Mouse (Mus musculus): ENCODE results near the gene Fsip1.
"Not testable (repeated sequence)": the region's sequence is repeated elsewhere in the genome, so short reads cannot be mapped to it uniquely, and the experiment has no call there.

The Fsip1 gene

DNA sequence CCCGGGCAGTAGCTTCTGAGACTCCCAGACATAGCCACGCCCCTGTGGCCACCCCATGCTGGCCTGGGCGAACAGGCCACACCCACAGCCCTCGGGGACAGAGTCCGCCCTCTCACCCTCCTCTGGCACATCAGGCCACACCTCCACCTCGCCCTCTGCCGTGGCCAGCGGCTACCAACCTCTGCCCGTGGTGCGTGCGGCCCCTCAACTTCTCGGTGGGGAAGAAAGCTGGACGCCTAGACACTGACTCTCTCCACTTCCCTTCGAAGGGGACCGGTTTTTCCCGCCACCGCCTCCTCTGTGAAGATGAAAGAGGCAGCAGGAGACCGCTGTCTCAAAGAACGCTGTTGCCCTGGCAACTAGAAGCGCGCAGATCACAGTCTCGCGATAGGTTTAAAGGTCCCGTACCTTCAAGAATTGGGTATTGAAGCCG is at the start of gene Fsip1:
TSS of gene Fsip1 (minus strand) at position 346 of the 433 bp plus-strand sequence.
- peak; percentile 74 for DNase-seq

DNA sequence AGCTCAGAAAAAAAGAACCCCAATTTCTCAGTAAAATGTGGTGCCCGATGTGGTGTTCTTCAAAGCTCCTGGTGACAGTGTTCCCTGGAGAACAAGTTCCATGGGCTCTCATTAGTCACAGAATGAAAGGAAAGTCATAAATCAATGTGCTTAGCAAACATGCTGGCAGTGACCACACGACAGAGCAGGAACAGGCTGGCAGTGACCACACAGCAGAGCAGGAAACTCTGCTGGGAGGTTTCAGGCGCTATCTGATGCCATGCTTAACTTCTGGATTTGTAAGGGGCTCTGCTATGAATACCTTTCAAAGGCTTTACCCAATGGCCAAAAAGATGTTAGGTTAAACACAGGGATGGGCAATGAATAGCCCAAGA is 49.7 kb upstream of the Fsip1 start:
- no peak for DNase-seq

DNA sequence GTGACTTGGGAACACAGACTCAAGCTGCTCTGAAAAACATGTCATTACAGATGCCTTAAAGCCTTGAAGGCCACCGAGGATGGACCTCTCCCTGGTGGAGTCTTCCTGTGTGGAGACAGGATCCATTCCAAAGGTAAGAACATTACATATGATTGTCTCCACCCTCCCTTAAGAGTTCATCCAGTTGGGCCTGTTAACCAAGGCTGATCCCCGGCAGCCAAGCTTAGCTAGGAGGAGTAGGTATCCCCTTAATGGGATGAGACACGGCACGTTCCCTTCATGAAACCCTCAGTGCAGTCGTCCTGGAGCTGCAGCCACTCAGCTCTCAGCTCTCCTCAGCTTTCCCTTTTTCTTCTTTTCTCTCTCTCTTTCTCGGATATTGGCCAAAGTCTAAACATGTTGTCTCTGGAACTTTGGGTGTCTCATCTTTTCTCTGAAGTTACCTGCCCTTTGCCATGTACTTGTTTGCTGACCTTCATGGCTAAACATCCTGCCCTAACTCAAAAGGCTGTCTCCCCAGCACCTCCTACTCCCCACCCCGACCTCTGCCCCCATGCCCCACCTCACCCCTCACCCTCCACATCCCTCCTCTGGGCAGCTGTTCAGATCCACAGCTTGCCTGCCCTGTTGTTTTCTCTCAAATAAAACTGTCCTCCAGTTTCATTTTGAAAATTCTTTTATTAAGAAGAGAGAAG is 49.2 kb upstream of the Fsip1 start:
- no peak for DNase-seq

DNA sequence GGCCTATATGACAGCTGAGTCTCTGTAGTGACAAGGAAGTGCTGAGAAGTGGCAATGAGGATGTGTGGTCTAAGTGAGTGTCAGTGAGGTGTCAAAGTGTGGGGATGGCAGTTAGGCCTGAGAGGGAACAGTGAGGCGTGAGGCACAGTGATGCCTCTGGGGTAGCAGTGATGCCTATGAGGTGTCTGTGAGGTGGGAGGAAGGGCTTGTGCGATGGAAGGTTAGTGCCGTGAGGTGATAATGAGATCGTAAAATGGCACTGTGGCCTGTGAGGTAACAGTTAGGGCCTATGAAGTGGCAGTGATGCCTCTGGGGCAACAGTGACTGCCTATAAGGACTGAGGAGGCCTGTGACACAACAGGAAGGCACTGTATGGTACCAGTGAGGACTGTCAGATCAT is 46.7 kb upstream of the Fsip1 start:
- DNase-seq = no peak

DNA sequence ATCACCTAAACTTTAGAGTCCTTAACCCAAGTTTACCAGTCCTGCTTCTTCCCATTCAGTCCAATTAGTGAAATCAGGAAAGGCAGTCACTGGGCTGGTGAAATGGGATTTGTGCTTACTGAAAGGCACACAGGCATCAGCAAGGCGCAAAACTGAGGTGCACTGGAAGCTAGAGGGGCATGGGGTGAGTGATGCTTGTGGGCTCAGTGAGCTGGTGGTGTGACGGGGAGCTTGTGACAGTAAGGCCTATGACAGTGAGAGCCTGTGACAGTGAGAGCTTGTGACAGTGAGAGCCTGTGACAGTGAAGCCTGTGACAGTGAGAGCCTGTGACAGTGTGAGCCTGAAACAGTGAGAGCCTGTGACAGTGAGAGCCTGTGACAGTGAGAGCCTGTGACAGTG is 44.9 kb upstream of the Fsip1 start:
- no peak for DNase-seq

DNA sequence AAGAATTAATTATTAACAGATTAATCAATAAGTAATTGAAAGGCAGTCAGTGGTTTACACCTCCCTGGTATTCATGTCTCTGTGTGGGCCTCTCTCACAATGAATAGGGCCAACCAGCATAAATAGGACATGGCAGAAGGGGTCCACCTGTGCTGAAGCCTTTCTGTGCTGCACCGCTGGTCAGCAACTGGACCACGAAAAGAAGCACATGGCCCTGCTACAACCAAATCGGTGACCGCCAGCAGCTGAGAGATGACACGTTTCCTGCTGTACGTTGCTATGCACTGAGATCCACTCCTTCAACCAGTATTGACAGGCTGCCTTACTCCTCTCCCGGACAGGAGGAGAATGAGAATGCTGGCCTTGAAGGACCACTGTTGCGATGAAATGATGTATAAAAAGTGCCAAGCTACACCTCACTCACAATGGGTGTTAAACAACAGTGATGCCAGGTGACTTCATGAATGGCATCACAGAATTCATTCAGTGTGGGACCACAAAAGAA is 44.3 kb upstream of the Fsip1 start:
- DNase-seq = no peak

DNA sequence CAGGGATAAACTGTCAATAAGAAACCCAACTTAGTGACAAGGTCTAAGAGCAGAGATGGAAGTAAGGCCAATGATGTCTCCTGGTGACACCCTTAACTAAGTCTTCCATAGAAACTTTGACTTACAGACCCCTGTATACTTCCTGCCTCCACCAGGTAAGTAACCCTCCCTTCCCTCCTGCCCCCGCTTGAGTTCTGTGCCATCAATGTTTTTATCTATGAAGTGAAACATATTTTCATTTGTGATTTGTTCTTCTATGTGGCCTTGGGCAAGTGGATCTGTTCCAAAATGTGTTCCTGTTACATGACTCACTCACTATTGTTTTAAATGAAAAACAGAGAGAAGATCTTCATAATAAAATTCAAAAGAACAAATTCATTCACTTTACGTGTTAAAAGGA is 43.2 kb upstream of the Fsip1 start:
- DNase-seq = no peak

DNA sequence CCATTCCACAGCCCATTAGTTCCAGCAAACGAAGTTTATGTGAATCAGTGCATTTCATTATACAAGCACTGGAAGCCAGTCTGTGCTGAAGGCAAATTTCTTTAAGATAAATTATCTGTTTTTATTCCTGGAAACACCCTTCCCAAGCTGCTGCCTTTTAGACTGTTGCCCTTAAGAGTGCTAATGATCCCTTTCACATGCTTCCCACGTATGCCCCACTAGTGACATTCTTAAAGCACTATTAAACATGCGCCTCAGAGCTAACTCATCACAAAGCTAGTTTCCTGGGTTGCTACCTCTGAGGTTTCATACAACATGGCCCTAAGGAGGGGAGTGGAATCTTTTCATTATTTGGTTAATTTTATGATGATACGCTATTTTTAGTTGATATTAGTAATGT is 41.8 kb upstream of the Fsip1 start:
- no peak for DNase-seq

DNA sequence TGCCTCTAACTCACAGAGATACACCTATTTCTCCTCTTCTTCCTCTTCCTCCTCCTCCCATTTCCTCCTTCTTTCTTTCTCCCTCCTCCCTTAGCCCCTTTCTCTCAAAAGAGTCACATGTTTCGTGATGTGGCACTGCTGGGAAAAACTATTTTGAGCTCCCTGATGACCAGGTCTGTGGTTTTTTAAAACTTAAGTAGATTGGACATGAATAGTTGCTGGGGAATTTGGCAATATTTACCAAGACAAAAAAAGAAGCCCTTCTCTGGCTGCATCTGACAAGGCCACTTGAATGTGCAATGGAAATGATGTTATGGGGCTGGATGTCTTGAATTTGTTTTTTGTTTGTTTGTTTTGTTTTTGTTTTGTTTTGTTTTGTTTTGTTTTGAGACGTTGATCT is 41.2 kb upstream of the Fsip1 start:
- no peak for DNase-seq

DNA sequence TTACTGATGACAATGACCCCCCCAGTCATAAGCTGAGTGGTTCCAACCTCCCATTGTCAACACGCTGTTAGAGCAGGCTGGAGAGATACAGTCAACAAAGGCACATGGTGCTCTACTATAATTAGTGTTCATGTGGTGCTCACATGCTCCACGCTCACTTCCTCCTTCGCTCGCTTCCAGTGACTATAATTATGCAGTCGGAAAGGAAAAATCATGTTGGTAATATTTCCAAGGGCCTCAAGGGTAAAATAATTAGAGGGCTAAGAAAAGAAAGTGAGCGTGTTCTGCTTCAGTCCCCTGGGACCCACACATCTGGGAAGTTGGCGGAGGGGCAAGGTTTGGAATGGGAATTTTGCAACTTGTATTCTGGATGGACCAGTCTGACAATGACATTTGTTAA is 38.7 kb upstream of the Fsip1 start:
- peak; percentile 39 for DNase-seq

DNA sequence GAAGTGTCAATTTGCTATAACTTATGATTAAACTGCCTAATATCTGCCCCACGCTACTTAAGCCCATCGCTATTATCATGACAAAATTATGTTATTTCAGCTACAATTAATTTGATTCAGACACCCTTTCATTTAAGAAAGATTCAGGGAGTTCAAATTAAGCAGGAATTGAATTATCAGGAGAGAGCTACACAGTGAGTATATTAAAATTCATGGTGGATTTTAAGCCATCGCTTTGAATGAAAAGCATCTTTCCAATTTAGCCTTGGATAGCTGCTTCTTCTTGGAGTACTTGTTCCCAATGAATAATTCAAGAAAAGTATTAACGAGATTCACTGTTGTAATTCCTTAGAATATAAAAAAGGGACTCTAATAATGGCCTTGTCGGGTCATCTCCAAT is 36.8 kb upstream of the Fsip1 start:
- no peak for DNase-seq

DNA sequence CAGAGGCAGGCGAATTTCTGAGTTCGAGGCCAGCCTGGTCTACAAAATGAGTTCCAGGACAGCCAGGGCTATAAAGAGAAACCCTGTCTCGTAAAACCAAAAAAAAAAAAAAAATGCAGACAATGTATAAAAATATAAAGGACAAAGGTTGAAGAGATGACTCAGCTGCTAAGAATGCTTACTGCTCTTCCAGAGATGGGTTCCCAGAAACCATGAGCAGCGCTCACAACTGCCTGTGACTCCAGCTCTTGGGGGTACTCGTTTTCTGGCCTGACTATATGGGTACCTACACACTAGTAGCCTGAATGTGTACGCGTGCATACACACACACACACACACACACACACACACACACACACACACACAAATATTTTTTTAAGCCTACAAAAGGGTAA is 32.3 kb upstream of the Fsip1 start:
- not testable (repeated sequence) for DNase-seq

DNA sequence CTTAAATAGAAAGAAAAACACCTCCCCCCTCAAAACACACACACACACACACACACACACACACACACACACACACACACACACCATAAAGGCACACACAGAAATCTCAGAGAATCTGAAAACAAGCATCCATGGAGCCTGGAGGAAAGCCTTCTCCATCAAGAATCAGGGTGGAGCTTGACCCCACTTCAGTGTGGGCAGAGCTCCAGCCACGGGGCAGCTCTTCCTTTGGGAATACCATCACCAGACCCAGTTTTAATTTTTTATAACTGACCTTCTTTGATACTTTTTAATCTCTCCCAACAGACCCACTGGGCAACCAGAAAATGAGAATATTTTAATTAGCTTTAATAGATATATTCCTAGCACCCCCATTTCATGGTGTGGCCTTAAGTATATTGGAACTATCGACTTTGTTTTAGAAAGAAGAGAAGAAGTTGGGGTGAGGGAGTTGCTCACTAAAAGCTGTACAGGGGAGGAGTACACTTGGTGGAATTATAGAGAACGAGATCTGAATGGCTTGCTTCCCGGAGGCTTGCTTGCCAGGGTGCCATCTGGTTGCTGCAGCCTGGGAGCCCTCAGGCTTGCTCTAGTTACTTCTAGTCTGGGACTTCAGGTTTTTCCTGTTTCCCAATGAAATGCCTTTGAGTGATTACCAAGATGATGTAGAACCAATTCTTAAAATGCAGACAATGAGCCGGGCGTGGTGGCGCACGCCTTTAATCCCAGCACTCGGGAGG is 31.7 kb upstream of the Fsip1 start:
- DNase-seq = no peak

DNA sequence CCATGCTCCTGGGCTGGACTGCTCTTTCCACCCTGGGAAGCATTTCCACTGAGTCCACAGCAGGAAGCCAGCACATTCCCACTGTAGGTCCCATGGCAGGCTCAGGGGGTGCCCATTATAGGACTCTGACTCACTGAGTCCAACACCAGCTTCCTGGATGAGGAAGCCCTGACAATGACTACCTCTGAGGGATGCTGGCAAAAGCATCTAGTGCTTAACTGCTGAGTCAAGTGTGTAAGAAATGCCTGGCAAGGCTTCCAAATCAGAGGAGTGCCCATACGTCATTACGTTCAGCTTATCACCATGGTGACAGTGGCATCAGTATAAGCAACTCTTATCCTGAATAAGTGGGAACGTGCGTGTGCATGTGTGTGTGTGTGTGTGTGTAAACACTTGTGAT is 30.9 kb upstream of the Fsip1 start:
- DNase-seq = peak; percentile 18

DNA sequence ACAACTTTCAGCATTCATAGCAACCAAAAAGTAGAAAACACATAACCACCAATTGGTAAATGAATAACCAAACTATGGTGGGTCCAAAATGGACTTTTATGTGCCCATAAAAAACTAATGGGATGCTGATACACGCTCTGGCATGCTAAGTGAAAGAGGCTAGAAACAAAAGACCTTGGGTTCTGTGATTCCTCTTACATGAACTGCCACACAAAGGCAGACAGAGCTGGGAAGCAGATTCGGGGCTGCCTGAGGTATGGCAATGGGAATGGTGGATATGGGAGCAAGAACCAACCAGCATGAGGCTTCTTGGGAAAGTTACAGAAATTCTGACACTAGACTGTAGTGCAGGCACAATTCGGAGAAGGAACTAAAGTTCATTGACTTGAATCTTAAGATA is 25.7 kb upstream of the Fsip1 start:
- no peak for DNase-seq

DNA sequence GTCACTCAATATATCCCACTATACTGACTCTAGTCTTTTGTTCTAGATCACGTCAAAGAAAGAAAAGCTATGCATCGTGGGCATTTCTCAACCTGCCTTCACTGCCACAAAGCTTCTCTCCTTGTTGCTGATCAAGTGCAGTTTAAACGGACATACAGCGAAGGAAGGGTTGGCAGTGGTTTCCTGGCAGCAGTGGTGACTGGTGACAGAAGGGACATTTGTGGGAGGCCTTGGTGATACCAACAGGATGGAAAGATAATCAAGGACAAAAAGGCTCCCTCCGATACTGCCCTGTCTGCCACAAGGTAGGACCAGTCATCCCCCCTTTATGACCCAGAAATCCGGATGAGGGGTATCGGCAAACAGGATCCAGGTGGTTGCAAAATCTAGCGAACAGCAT is 21.5 kb upstream of the Fsip1 start:
- DNase-seq = no peak

DNA sequence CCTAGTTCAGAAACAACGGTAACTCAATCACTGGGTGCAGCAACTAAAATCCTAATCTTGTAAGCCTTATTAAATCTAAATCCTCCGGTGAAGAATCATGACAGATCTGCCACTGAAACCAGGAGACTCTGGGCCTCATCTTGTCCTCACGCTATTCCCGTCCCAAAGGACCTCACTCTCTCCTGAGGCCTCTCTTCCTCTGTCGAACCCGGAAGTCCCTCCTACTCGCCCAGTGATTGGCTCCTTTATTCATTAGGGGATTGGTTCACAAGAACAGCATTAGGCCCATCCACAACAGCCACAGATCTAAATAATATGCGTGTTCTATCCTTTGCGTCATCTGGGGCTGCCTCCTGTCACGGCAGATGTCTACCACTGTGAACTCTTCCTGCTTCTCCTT is 14.8 kb upstream of the Fsip1 start:
- peak; percentile 19 for DNase-seq

DNA sequence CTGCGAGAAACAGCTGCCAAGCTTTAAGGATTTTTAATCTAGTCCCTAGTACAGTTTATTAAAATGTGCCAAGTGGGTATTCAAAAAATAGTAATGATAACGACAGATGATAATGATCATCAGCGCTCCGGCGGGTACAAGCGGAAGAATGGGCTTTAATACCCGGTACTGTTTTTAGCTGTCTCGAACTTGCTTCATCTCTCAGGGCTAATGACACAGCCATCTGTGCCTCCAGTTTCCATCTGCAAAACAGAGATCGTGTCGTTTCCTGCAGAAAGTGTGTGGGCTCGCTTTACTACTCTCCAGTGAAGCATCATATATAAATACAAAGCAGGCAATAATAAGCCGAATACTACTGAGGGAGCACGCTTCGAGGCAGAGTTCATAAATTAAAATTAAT is 13.4 kb upstream of the Fsip1 start:
- DNase-seq = peak; percentile 85

DNA sequence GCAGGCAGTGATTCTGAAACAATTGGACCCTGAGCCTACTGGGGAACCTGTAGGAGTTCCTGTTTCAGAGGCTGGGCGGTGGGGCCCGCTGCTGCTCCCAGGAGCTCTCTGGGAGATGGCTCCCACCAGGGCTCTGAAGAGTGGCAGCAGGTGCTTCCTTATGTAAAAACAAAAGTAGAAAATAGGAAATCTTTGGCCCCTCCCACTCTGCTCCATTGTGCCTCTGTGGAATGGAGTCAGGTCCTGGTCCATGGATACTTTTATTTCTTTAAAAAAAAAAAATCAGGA is 7.1 kb upstream of the Fsip1 start:
- no peak for DNase-seq

DNA sequence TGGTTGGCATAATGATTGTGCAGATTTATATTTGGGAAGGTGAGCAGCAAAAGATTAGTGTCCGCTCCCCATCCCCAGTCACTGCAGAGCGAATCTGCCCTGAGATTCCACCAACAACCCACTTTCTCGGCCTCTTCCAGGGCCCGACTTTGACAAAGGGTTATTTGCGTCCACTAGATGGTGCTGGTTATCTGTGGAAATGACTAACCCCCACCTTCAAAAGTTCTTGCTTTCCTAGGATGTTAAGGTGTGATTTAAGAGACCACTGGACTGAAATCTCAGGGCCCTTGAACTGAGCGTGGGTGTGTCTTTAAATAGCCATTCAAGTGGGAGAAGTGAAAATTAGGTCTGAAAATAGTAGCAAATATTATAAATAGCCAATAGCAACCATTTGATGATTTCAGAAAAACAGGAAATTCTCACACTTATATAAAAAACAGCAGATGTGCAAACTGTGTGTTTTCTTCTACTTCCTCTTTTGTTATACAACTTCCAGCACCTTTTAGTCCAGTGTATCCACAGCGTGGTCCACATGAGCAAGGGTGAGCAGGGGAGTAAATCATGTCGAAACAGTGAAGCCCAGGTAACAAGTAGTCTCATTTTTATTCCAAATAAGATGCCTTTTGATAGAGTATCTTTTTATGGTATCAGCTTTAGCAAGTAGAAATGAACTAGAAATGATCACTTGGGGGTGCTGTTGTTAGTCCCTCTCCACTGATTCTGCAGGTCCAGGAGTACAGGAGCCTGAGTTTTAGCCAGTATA is 6.6 kb upstream of the Fsip1 start:
- DNase-seq = peak; percentile 30

DNA sequence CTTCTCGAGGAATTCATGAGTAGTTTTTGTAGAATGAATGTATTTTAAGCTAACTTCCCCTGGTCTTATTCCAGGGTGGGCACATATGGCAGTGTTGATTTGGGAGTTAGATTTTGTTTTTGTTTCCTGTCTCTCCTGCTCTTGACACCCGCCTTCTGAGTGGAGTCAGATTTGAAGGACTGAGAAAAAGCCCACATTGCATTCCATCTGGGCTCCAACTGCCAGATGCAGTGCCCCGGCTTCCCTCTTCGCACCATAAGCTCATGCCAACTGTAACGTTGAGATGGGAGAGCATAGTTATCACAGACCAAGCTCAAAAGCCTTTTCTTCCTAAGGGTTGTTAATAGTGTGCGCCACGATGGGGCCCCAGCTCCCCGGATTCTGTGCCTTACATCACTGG is 5.9 kb upstream of the Fsip1 start:
- DNase-seq = peak; percentile 78

DNA sequence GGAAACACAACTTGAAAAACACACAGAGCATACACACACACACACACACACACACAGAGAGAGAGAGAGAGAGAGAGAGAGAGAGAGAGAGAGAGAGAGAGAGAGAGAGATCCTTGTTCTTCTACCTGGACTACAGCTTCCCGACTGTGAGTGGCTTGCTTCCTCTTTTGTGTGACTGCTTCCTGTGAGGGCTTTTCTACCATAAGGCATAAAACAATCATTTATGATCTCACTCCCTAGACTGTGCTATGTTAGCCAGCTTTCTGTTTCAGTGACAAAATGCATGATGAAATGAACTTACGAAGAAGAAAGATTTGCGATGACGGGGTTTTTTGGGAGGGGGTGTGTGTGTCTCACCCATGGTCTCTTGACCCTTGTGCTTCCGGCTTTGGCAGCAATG is 3.0 kb upstream of the Fsip1 start:
- no peak for DNase-seq

DNA sequence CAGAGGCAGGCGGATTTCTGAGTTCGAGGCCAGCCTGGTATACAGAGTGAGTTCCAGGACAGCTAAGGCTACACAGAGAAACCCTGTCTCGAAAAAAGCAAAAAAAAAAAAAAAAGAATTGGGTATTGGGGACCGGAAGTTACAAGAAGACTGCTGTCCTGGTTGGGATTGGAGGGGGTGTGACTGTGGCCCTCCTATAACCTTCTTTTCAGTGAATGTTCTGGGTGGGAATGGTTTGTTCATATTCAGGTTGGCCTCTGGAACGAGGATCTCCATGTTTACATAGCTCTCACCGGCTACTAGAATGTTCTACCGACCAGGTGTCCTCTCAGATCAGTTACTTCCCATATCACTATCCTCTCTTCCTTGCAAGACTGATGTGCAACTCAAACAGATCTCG is 328 bp upstream of the Fsip1 start:
- no peak for DNase-seq

DNA sequence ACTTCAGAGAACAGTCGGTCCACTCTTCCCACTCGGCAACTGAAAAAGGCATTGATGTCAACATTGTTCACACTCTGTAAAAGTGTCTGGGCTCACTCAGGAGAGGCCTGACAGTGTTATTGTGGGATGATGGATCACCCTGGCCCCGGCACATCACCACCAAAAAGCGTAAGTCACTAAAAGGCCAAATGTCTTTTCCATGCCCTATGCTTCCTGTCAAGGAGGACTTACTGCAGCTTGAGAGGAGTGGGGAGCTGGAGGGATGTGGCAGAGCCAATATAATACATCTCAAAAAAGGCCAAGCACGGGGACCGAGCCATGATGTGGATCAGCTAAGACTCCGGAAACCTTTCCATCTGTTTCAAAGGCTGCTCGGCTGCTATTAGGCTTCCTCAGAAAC is 2.2 kb downstream of the Fsip1 start:
- no peak for DNase-seq
